Mouse (Mus musculus): ENCODE results near the gene Syna. TPM values are rescaled to one million over a fixed set of nuclear protein-coding genes. Genes with fewer than 3 reads are reported as not detected.

Gene Syna
- polyA plus RNA-seq, 1 experiment from 2014 or later, result 0.13 TPM

GRCm38 (mm10) chr5:134555463-134556164, 4.4 kb downstream of the Syna start:
- no peak for ATAC-seq
- Histone ChIP-seq H3K4me1 (replicated peaks; ENCODE audit: control insufficient read depth, insufficient read depth, low read length) (no peaks in the 10 kb centered on the region), H3K36me3 (ENCODE audit: control insufficient read depth, insufficient read depth) (no peaks in the 10 kb centered on the region), H3K27me3 (replicated peaks; ENCODE audit: control insufficient read depth, insufficient read depth, low read length) (no peaks in the 10 kb centered on the region), H3K9ac (ENCODE audit: low read depth, low read length) (no peak overlapping the region), H3K9me3 (ENCODE audit: control insufficient read depth) (no peaks in the 10 kb centered on the region), H3K27ac (ENCODE audit: low read depth, low read length) (peak overlapping the region; percentile 21), H3K4me3 (ENCODE audit: low read depth, low read length) (no peak overlapping the region), H3K4me2 (replicated peaks; ENCODE audit: low read depth) (peak overlapping the region; percentile 21; the same call in 1 of the 2 replicates)
- TF ChIP-seq CTCF (IDR thresholded peaks at IDR 0.05; ENCODE audit: low read depth), result no peak
- 11% methylated on average over 20 of the region's 20 CpGs for WGBS

- ATAC-seq, result no peak
- H3K27ac ChIP-seq (ENCODE audit: low read depth, low read length), result no peak overlapping the region
- no peak overlapping the region for H3K4me3 ChIP-seq (ENCODE audit: low read depth, low read length)
- H3K4me1 ChIP-seq (replicated peaks; ENCODE audit: control insufficient read depth, insufficient read depth, low read length), result peaks cover 5% of the 10 kb centered on the region; the same call in 1 of the 2 replicates
- no peaks in the 10 kb centered on the region for H3K9me3 ChIP-seq (ENCODE audit: control insufficient read depth)
- no peak overlapping the region for H3K4me2 ChIP-seq (replicated peaks; ENCODE audit: low read depth)
- H3K36me3 ChIP-seq (ENCODE audit: control insufficient read depth, insufficient read depth), result no peaks in the 10 kb centered on the region
- no peak overlapping the region for H3K9ac ChIP-seq (ENCODE audit: low read depth, low read length)
- 53% methylated on average over 5 of the region's 5 CpGs for WGBS
- no peaks in the 10 kb centered on the region for H3K27me3 ChIP-seq (replicated peaks; ENCODE audit: control insufficient read depth, insufficient read depth, low read length)
- TF ChIP-seq CTCF (IDR thresholded peaks at IDR 0.05; ENCODE audit: low read depth), result no peak
Observed at GRCm38 (mm10) chr5:134553951-134554546, 5.9 kb downstream of the Syna start.

- TF ChIP-seq CTCF (IDR thresholded peaks at IDR 0.05; ENCODE audit: low read depth), result peak; percentile 40
- Histone ChIP-seq H3K27me3 (replicated peaks; ENCODE audit: control insufficient read depth, insufficient read depth, low read length) (no peaks in the 10 kb centered on the region), H3K4me1 (replicated peaks; ENCODE audit: control insufficient read depth, insufficient read depth, low read length) (peaks cover 9% of the 10 kb centered on the region), H3K9ac (ENCODE audit: low read depth, low read length) (peak within 1 kb of the TSS; percentile 93), H3K9me3 (ENCODE audit: control insufficient read depth) (no peaks in the 10 kb centered on the region), H3K36me3 (ENCODE audit: control insufficient read depth, insufficient read depth) (no peaks in the 10 kb centered on the region), H3K4me3 (ENCODE audit: low read depth, low read length) (peak within 1 kb of the TSS; percentile 86), H3K4me2 (replicated peaks; ENCODE audit: low read depth) (peak within 1 kb of the TSS; percentile 88), H3K27ac (ENCODE audit: low read depth, low read length) (peak within 1 kb of the TSS; percentile 96)
- WGBS, result 2% methylated on average over 60 of the region's 61 CpGs
- ATAC-seq, result peak; percentile 85
Observed at GRCm38 (mm10) chr5:134552110-134552972, 7.6 kb downstream of the Syna start, which contains the start of gene Clip2. Clip2 (minus strand) TSS chr5:134552434.

GRCm38 (mm10) chr5:134551233-134552109, 8.5 kb downstream of the Syna start:
- 1% methylated on average over 47 of the region's 52 CpGs for WGBS
- H3K4me3 ChIP-seq (ENCODE audit: low read depth, low read length), result peak overlapping the region; percentile 86
- peak overlapping the region; percentile 96 for H3K27ac ChIP-seq (ENCODE audit: low read depth, low read length)
- H3K4me1 ChIP-seq (replicated peaks; ENCODE audit: control insufficient read depth, insufficient read depth, low read length), result peaks cover 10% of the 10 kb centered on the region
- no peaks in the 10 kb centered on the region for H3K9me3 ChIP-seq (ENCODE audit: control insufficient read depth)
- no peak for TF ChIP-seq CTCF (IDR thresholded peaks at IDR 0.05; ENCODE audit: low read depth)
- no peaks in the 10 kb centered on the region for H3K36me3 ChIP-seq (ENCODE audit: control insufficient read depth, insufficient read depth)
- ATAC-seq, result no peak; the same call in 1 of the 2 replicates
- peak overlapping the region; percentile 88 for H3K4me2 ChIP-seq (replicated peaks; ENCODE audit: low read depth)
- H3K27me3 ChIP-seq (replicated peaks; ENCODE audit: control insufficient read depth, insufficient read depth, low read length), result no peaks in the 10 kb centered on the region
- peak overlapping the region; percentile 93 for H3K9ac ChIP-seq (ENCODE audit: low read depth, low read length)

GRCm38 (mm10) chr5:134550836-134551232, 9.1 kb downstream of the Syna start:
- H3K4me3 ChIP-seq (ENCODE audit: low read depth, low read length), result peak overlapping the region; percentile 86
- TF ChIP-seq CTCF (IDR thresholded peaks at IDR 0.05; ENCODE audit: low read depth), result peak; percentile 55
- ATAC-seq, result peak; percentile 43
- H3K4me1 ChIP-seq (replicated peaks; ENCODE audit: control insufficient read depth, insufficient read depth, low read length), result peaks cover 10% of the 10 kb centered on the region
- H3K4me2 ChIP-seq (replicated peaks; ENCODE audit: low read depth), result peak overlapping the region; percentile 88
- no peaks in the 10 kb centered on the region for H3K9me3 ChIP-seq (ENCODE audit: control insufficient read depth)
- H3K27ac ChIP-seq (ENCODE audit: low read depth, low read length), result peak overlapping the region; percentile 96
- no peaks in the 10 kb centered on the region for H3K36me3 ChIP-seq (ENCODE audit: control insufficient read depth, insufficient read depth)
- H3K9ac ChIP-seq (ENCODE audit: low read depth, low read length), result peak overlapping the region; percentile 93
- no peaks in the 10 kb centered on the region for H3K27me3 ChIP-seq (replicated peaks; ENCODE audit: control insufficient read depth, insufficient read depth, low read length)
- 3% methylated on average over 6 of the region's 6 CpGs for WGBS

Measured in intestine, postnatal 0 days (tissue).